Mouse (Mus musculus): ENCODE data around the gene Cfap157. TPM values are rescaled to one million over a fixed set of nuclear protein-coding genes. Genes with fewer than 3 reads are reported as not detected.

Cfap157 gene
- polyA plus RNA-seq, 1 experiment, result not detected

DNA sequence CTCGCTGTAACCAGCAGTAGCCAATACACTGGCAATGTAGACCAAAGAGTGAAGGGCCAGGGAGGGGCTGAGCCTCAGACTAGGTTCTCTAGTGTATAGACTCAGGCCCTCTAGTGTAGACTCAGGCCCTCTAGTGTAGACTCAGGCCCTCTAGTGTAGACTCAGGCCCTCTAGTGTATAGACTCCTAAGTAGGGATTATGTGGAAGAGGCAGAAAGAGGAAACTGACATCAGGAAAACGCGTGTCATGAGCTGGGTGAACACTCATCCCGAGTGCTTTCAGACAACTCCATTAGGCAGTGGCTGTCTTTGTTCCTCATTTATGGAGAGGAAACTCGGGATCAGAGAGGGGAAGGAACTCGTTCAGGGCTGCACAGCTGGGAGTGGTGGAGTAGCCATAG, 47.2 kb downstream of the Cfap157 start:
- WGBS, result 68% methylated on average over 6 of the region's 6 CpGs
- H3K4me3 ChIP-seq (ENCODE audit: insufficient read depth, low read depth, low read length), result no peak overlapping the region
- no peaks in the 10 kb centered on the region; the same call in 1 of the 2 replicates for H3K4me1 ChIP-seq (ENCODE audit: control insufficient read depth, insufficient read depth, low read length)
- H3K27ac ChIP-seq (ENCODE audit: insufficient read depth, low read depth, low read length), result no peak overlapping the region
- DNase-seq, result no peak
- H3K27me3 ChIP-seq (replicated peaks; ENCODE audit: control insufficient read depth, insufficient read depth, low read length), result no peaks in the 10 kb centered on the region
- TF ChIP-seq CTCF (conservative IDR thresholded peaks at IDR 0.05; ENCODE audit: insufficient read depth, insufficient read length, low read depth, low read length) (no peak), POLR2A (IDR thresholded peaks at IDR 0.05; ENCODE audit: low read depth, low read length) (no peak)
- H3K36me3 ChIP-seq (ENCODE audit: control insufficient read depth, insufficient read depth, low read length), result no peaks in the 10 kb centered on the region

- 0 out of 2 replicates have a peak overlapping the region, but pooled peaks have one; percentile 27 for H3K27ac ChIP-seq (ENCODE audit: insufficient read depth, low read depth, low read length)
- H3K4me3 ChIP-seq (ENCODE audit: insufficient read depth, low read depth, low read length), result no peak overlapping the region
- no peaks in the 10 kb centered on the region; the same call in 1 of the 2 replicates for H3K4me1 ChIP-seq (ENCODE audit: control insufficient read depth, insufficient read depth, low read length)
- WGBS, result 50% methylated on average over 3 of the region's 3 CpGs
- no peaks in the 10 kb centered on the region for H3K27me3 ChIP-seq (replicated peaks; ENCODE audit: control insufficient read depth, insufficient read depth, low read length)
- no peaks in the 10 kb centered on the region for H3K36me3 ChIP-seq (ENCODE audit: control insufficient read depth, insufficient read depth, low read length)
- DNase-seq, result peak; percentile 66
- TF ChIP-seq POLR2A (IDR thresholded peaks at IDR 0.05; ENCODE audit: low read depth, low read length) (no peak), CTCF (conservative IDR thresholded peaks at IDR 0.05; ENCODE audit: insufficient read depth, insufficient read length, low read depth, low read length) (no peak)
These were observed 47.9 kb downstream of the Cfap157 start for GRCm38 (mm10) chr2:32736306-32736829.

DNA sequence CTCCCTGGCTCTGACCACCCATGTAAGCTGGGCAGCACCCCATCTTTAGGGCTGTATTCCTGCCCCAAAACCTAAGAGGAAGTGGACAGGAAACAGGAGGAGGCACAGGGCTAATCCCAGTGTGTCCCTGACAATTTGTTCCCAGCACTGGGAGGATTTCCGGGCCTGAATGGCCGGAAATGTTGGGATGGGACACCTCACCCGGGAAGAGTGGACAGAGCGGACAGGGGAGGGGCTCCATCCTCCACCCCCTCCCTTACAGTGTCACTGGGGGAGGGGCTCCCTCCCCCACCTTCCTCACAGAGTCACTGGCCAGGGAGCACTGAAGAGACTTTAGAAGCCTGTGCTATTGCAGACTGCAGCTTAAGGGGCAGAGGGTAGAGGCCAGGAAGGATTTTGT, 49.3 kb downstream of the Cfap157 start:
- Histone ChIP-seq H3K36me3 (ENCODE audit: control insufficient read depth, insufficient read depth, low read length) (no peaks in the 10 kb centered on the region), H3K4me1 (ENCODE audit: control insufficient read depth, insufficient read depth, low read length) (no peaks in the 10 kb centered on the region; the same call in 1 of the 2 replicates), H3K27me3 (replicated peaks; ENCODE audit: control insufficient read depth, insufficient read depth, low read length) (no peaks in the 10 kb centered on the region), H3K27ac (ENCODE audit: insufficient read depth, low read depth, low read length) (peak overlapping the region; percentile 79), H3K4me3 (ENCODE audit: insufficient read depth, low read depth, low read length) (no peak overlapping the region)
- DNase-seq, result peak; percentile 89
- 33% methylated on average over 4 of the region's 4 CpGs for WGBS
- no peak for TF ChIP-seq POLR2A (IDR thresholded peaks at IDR 0.05; ENCODE audit: low read depth, low read length)
- TF ChIP-seq CTCF (conservative IDR thresholded peaks at IDR 0.05; ENCODE audit: insufficient read depth, insufficient read length, low read depth, low read length), result no peak

- no peaks in the 10 kb centered on the region for H3K36me3 ChIP-seq (ENCODE audit: control insufficient read depth, insufficient read depth, low read length)
- H3K4me1 ChIP-seq (ENCODE audit: control insufficient read depth, insufficient read depth, low read length), result no peaks in the 10 kb centered on the region; the same call in 1 of the 2 replicates
- H3K27me3 ChIP-seq (replicated peaks; ENCODE audit: control insufficient read depth, insufficient read depth, low read length), result no peaks in the 10 kb centered on the region
- peak; percentile 64 for DNase-seq
- TF ChIP-seq CTCF (conservative IDR thresholded peaks at IDR 0.05; ENCODE audit: insufficient read depth, insufficient read length, low read depth, low read length) (no peak), POLR2A (IDR thresholded peaks at IDR 0.05; ENCODE audit: low read depth, low read length) (no peak)
- no peak overlapping the region for H3K4me3 ChIP-seq (ENCODE audit: insufficient read depth, low read depth, low read length)
- 35% methylated on average over 4 of the region's 4 CpGs for WGBS
- H3K27ac ChIP-seq (ENCODE audit: insufficient read depth, low read depth, low read length), result peak overlapping the region; percentile 79
These were observed 49.7 kb downstream of the Cfap157 start for GRCm38 (mm10) chr2:32734480-32734879.

- H3K27me3 ChIP-seq (replicated peaks; ENCODE audit: control insufficient read depth, insufficient read depth, low read length), result no peaks in the 10 kb centered on the region
- 78% methylated on average over 6 of the region's 6 CpGs for WGBS
- peak overlapping the region; percentile 59; the same call in 1 of the 2 replicates for H3K27ac ChIP-seq (ENCODE audit: insufficient read depth, low read depth, low read length)
- no peaks in the 10 kb centered on the region for H3K36me3 ChIP-seq (ENCODE audit: control insufficient read depth, insufficient read depth, low read length)
- peak; percentile 48 for DNase-seq
- no peaks in the 10 kb centered on the region; the same call in 1 of the 2 replicates for H3K4me1 ChIP-seq (ENCODE audit: control insufficient read depth, insufficient read depth, low read length)
- no peak for TF ChIP-seq POLR2A (IDR thresholded peaks at IDR 0.05; ENCODE audit: low read depth, low read length)
- no peak for TF ChIP-seq CTCF (conservative IDR thresholded peaks at IDR 0.05; ENCODE audit: insufficient read depth, insufficient read length, low read depth, low read length)
- H3K4me3 ChIP-seq (ENCODE audit: insufficient read depth, low read depth, low read length), result no peak overlapping the region
These were observed 51.5 kb downstream of the Cfap157 start for GRCm38 (mm10) chr2:32732695-32733094.

DNA sequence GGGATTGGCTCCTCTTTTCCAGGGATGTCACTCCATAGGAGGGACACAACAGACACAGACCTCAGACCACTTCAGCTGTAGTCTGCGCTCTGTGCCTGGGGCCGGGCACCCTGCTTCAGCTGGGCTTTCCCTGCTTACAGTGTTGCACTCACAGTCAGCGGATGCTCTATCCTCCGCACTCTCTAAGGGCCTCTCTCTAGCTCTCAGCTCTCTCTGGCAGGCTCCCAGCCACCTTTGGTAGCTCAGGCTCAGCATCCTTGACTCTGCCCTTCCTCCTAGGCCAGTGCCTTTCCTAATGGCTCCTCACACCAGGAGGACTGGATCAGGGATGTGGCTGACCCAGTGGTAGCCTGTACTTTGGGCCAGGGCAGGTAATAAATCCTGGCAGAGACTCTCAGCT, 52.3 kb downstream of the Cfap157 start:
- Histone ChIP-seq H3K36me3 (ENCODE audit: control insufficient read depth, insufficient read depth, low read length) (no peaks in the 10 kb centered on the region), H3K27me3 (replicated peaks; ENCODE audit: control insufficient read depth, insufficient read depth, low read length) (no peaks in the 10 kb centered on the region), H3K27ac (ENCODE audit: insufficient read depth, low read depth, low read length) (peak overlapping the region; percentile 59), H3K4me3 (ENCODE audit: insufficient read depth, low read depth, low read length) (0 out of 2 replicates have a peak overlapping the region, but pooled peaks have one; percentile 4), H3K4me1 (ENCODE audit: control insufficient read depth, insufficient read depth, low read length) (no peaks in the 10 kb centered on the region; the same call in 1 of the 2 replicates)
- TF ChIP-seq POLR2A (IDR thresholded peaks at IDR 0.05; ENCODE audit: low read depth, low read length), result no peak
- TF ChIP-seq CTCF (conservative IDR thresholded peaks at IDR 0.05; ENCODE audit: insufficient read depth, insufficient read length, low read depth, low read length), result no peak
- peak; percentile 45 for DNase-seq
- whole genome bisulfite sequencing, result 83% methylated on average over 4 of the region's 4 CpGs

DNA sequence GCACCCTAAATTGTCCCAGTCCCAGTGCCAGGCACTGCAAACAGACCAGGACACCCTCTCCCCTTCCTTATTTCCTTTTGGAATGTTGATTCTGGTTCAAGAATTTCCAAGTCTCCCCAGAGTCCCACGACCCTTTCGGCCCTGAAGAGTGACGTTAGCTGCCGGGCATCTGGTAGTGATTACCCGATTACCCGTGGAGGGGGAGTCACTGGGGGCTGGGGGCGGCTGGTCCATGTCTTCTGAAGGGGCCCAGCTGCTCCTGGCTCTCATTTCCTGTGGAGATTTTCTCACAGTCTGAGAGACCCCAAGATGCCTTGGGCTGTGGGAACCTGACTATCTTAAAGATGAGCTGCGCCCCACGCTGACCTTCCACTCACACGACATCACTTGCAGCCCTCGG, 53.4 kb downstream of the Cfap157 start:
- TF ChIP-seq CTCF (conservative IDR thresholded peaks at IDR 0.05; ENCODE audit: insufficient read depth, insufficient read length, low read depth, low read length), result no peak
- TF ChIP-seq POLR2A (IDR thresholded peaks at IDR 0.05; ENCODE audit: low read depth, low read length), result no peak
- no peak for DNase-seq
- Histone ChIP-seq H3K27ac (ENCODE audit: insufficient read depth, low read depth, low read length) (peak overlapping the region; percentile 60; the same call in 1 of the 2 replicates), H3K27me3 (replicated peaks; ENCODE audit: control insufficient read depth, insufficient read depth, low read length) (no peaks in the 10 kb centered on the region), H3K4me1 (ENCODE audit: control insufficient read depth, insufficient read depth, low read length) (no peaks in the 10 kb centered on the region; the same call in 1 of the 2 replicates), H3K4me3 (ENCODE audit: insufficient read depth, low read depth, low read length) (peak overlapping the region; percentile 20; the same call in 1 of the 2 replicates), H3K36me3 (ENCODE audit: control insufficient read depth, insufficient read depth, low read length) (no peaks in the 10 kb centered on the region)
- WGBS, result 37% methylated on average over 11 of the region's 11 CpGs
